Mouse (Mus musculus) liver (tissue): ENCODE measurements at regions not wholly inside any gene's neighbourhood (a gene's known extent, or its start where the extent isn't known, plus 50 kb on each side); places are given as distances from the start of the nearest gene placed in this dataset.

ENCODE experiments used
- DNase-seq: peaks from one replicate; pipeline ENCODE4 v3.0.0-alpha.2; 2020; ENCODE audit warnings: mixed read lengths

- no peak for DNase-seq
Observed at GRCm38 (mm10) chr2:148503143-148503854, 59.9 kb upstream of the Cd93 start.

DNA sequence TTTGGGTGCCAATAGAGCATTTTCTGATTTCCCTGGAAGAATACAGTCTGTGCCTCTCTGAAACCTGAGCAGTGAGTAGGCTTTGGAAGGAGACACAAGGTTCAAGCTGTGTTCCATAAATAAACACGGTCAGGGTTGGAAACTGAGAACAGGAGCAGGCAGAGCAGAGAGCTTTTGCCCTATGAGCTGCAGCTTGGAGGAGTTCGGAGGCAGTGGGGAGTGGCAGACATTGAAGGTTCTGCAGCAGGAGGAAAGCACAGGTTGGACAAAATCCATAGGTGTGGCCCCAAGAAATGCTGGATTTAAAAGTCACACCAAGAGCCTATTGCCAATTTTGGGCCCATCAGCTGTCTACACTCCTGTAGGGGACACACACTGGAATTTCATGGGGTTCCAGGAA is 59.0 kb upstream of the Cd93 start:
- no peak for DNase-seq

DNA sequence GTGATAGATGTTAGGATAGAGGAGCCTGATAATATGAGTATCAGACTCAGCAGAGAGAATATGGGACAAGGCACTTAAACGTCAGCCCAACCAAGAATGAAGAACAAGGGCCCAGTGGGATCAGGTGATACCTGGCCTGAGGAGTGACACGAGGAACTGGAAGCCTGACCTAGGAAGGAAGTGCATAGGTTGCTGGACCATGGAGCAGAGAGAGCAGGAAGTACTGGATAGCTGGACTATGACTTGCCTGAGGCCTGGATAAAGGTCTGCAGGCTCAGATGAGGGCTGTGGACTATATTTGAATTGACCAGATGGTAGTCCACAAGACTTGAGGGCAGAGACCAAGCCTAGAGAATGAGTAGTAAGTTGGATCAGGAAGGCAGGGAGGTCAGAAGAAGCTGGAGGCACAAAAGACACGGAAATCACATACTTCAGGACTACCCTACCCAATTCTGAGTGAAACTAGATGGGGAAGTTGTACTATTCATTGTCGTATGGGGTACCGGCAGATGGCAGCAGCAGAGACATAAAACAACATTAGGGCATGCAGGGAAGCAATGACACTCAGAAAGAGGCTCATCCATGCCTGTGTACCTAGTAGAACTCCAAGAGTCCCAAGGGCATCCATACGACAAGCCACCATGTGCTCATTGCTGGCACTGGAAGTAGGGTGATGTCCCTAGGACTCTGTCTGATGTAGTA is 57.0 kb upstream of the Cd93 start:
- DNase-seq: no peak

GRCm38 (mm10) chr2:148497452-148498302 is 54.3 kb upstream of the Cd93 start:
- DNase-seq: no peak

GRCm38 (mm10) chr2:148496151-148497040 is 53.0 kb upstream of the Cd93 start:
- DNase-seq: no peak

DNA sequence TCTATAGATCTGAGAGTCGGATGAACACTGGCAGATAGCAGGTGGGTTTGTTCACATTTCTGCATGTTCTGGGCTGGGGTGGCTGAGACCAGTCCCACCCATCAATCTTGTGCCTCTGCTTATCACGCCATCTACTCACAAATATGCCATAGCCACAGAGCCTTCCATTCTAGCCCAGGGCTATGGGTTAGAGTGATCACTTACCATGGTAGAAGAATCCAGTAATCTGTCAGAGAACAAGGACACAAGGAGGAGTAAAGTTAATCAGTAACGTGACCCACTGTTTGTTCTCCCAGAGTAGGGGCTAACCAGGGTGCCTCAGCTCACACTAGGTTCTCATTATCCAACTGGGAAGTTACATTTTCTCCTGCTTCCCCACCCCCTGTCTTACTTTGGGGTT is 52.1 kb upstream of the Cd93 start:
- no peak for DNase-seq

DNA sequence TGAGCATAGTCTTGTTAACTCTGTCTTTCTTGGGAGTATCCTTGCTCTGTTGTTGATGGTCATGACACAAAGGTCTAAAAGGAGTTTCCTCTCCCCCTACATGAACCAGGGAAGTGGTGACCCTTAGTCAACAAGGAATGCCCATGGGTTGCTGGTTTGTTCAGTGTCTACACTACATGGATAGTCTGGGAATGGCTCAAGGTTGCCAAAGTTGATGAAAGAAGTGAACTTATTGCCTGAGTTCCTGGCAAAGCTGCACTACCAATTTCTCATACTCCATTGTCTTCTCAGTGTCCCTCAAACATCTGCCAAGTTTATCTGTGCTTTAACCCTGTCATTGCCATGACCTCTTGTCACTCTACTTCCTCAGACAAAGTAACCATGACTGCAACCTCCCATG is 49.9 kb upstream of the Cd93 start:
- no peak for DNase-seq
